Mouse (Mus musculus) testis, postnatal 14 days (tissue): ENCODE measurements at regions not wholly inside any gene's neighbourhood (a gene's known extent, or its start where the extent isn't known, plus 50 kb on each side); places are given as distances from the start of the nearest gene placed in this dataset.
"Not testable (repeated sequence)": the region's sequence is repeated elsewhere in the genome, so short reads cannot be mapped to it uniquely, and the experiment has no call there.

Source experiments
- DNase-seq: peaks from one replicate; pipeline ENCODE4 v3.0.0; 2021; ENCODE audit warnings: low spot score

- not testable (repeated sequence) for DNase-seq
These were observed 1149.5 kb upstream of the 2610301B20Rik start for GRCm38 (mm10) chr4:9724801-9725200.

- DNase-seq, result no peak
These were observed 1136.6 kb upstream of the 2610301B20Rik start for GRCm38 (mm10) chr4:9737691-9738090.

GRCm38 (mm10) chr4:9747411-9747938, 1126.8 kb upstream of the 2610301B20Rik start:
- DNase-seq, result no peak

GRCm38 (mm10) chr4:9748110-9748509, 1126.2 kb upstream of the 2610301B20Rik start:
- DNase-seq, result no peak

GRCm38 (mm10) chr4:9749877-9750276, 1124.4 kb upstream of the 2610301B20Rik start:
- DNase-seq, result no peak

- DNase-seq, result no peak
These were observed 1123.9 kb upstream of the 2610301B20Rik start for GRCm38 (mm10) chr4:9750404-9750803.

GRCm38 (mm10) chr4:9763321-9763720, 1111.0 kb upstream of the 2610301B20Rik start:
- DNase-seq, result no peak

GRCm38 (mm10) chr4:9769633-9770205, 1104.6 kb upstream of the 2610301B20Rik start:
- no peak for DNase-seq

GRCm38 (mm10) chr4:9770372-9771102, 1103.8 kb upstream of the 2610301B20Rik start:
- DNase-seq, result peak; percentile 59

- DNase-seq, result no peak
These were observed 1103.2 kb upstream of the 2610301B20Rik start for GRCm38 (mm10) chr4:9771103-9771474.

GRCm38 (mm10) chr4:9778391-9778790, 1095.9 kb upstream of the 2610301B20Rik start:
- DNase-seq, result no peak

GRCm38 (mm10) chr4:9779594-9779993, 1094.7 kb upstream of the 2610301B20Rik start:
- no peak for DNase-seq

GRCm38 (mm10) chr4:9780179-9780578, 1094.1 kb upstream of the 2610301B20Rik start:
- DNase-seq, result peak; percentile 55

GRCm38 (mm10) chr4:9781318-9781717, 1093.0 kb upstream of the 2610301B20Rik start:
- no peak for DNase-seq

- no peak for DNase-seq
These were observed 1086.4 kb upstream of the 2610301B20Rik start for GRCm38 (mm10) chr4:9787795-9788365.

GRCm38 (mm10) chr4:9790478-9790877, 1083.8 kb upstream of the 2610301B20Rik start:
- DNase-seq, result no peak
